Mouse (Mus musculus) myocyte (in vitro differentiated cells): Measurements from ENCODE around the gene Stard8.

Source experiments
- CEBPB ChIP-seq: IDR thresholded peaks from 2 replicates; pipeline ENCODE4 v1.6.1; 2011; ENCODE audit warnings: mild to moderate bottlenecking, moderate library complexity; ENCODE audit not compliant: poor library complexity, insufficient read depth, severe bottlenecking
- E2F4 ChIP-seq: IDR thresholded peaks from one replicate; pipeline ENCODE4 v1.6.1; 2011; ENCODE audit warnings: mild to moderate bottlenecking, control low read depth, moderate library complexity; ENCODE audit not compliant: insufficient read depth
- MAX ChIP-seq: IDR thresholded peaks from one replicate; pipeline ENCODE4 v1.6.1; 2011; ENCODE audit warnings: low read depth, mild to moderate bottlenecking, control low read depth
- MYOD1 ChIP-seq, 3 experiments: IDR thresholded peaks; one replicate each; pipeline ENCODE4 v1.6.1; 2011; ENCODE audit warnings: control low read depth in 2 of 3, low read depth in 2 of 3, mild to moderate bottlenecking in 2 of 3, moderate library complexity in 1 of 3; ENCODE audit not compliant: insufficient read length in 2 of 3, control insufficient read depth in 1 of 3
- MYOG ChIP-seq, 3 experiments: IDR thresholded peaks; one replicate each; pipeline ENCODE4 v1.6.1; 2011; ENCODE audit warnings: control low read depth in 2 of 3, low read depth in 2 of 3, mild to moderate bottlenecking in 2 of 3; ENCODE audit not compliant: insufficient read length in 2 of 3, control insufficient read depth in 1 of 3, insufficient read depth in 1 of 3
- POLR2A ChIP-seq: IDR thresholded peaks from one replicate; pipeline ENCODE4 v1.6.1; 2011; ENCODE audit warnings: low read depth, mild to moderate bottlenecking, control low read depth, moderate library complexity; ENCODE audit not compliant: insufficient read length
- POLR2AphosphoS2 ChIP-seq: IDR thresholded peaks from one replicate; pipeline ENCODE4 v1.6.1; 2011; ENCODE audit warnings: low read depth, control low read depth; ENCODE audit not compliant: insufficient read length
- REST ChIP-seq: IDR thresholded peaks from one replicate; pipeline ENCODE4 v1.6.1; 2011; ENCODE audit warnings: mild to moderate bottlenecking, control low read depth, moderate library complexity; ENCODE audit not compliant: insufficient read depth, insufficient read length
- SRF ChIP-seq: IDR thresholded peaks from one replicate; pipeline ENCODE4 v1.6.1; 2011; ENCODE audit warnings: low read depth; ENCODE audit not compliant: control insufficient read depth, insufficient read length
- TCF12 ChIP-seq: IDR thresholded peaks from one replicate; pipeline ENCODE4 v1.6.1; 2011; ENCODE audit warnings: mild to moderate bottlenecking, control low read depth; ENCODE audit not compliant: poor library complexity, insufficient read depth, severe bottlenecking
- TCF3 ChIP-seq: IDR thresholded peaks from one replicate; pipeline ENCODE4 v1.6.1; 2011; ENCODE audit warnings: low read depth, control low read depth; ENCODE audit not compliant: insufficient read length
- USF1 ChIP-seq: IDR thresholded peaks from one replicate; pipeline ENCODE4 v1.6.1; 2011; ENCODE audit warnings: low read depth, mild to moderate bottlenecking, control low read depth, moderate library complexity

GRCm38 (mm10) chrX:99050736-99051481, 47.9 kb downstream of the Stard8 start:
- TF ChIP-seq MAX (no peak), POLR2A (no peak), POLR2AphosphoS2 (no peak), MYOD1 (IDR thresholded peaks at IDR 0.05; ENCODE audit: control insufficient read depth in 1 of 3, insufficient read length in 2 of 3, low read depth in 2 of 3) (no peak), REST (no peak), TCF3 (no peak), USF1 (no peak), CEBPB (no peak), TCF12 (no peak), E2F4 (no peak), SRF (no peak), MYOG (IDR thresholded peaks at IDR 0.05; ENCODE audit: control insufficient read depth in 1 of 3, insufficient read depth in 1 of 3, insufficient read length in 2 of 3, low read depth in 2 of 3) (no peak)
